Mouse (Mus musculus) small intestine, adult 2 months (tissue): ENCODE data around the gene Lin7a.

Experiments
- CTCF ChIP-seq: fragments of 200-500 bp; IDR thresholded peaks from 2 replicates; pipeline ENCODE4 v1.5.1; 2012; ENCODE audit warnings: low read depth, mild to moderate bottlenecking, control low read depth, inconsistent platforms, low read length, moderate library complexity, mixed read lengths; ENCODE audit not compliant: insufficient replicate concordance, insufficient read length; ENCODE audit errors: extremely low read depth
- POLR2A ChIP-seq: fragments of 200-500 bp; IDR thresholded peaks from 2 replicates; pipeline ENCODE4 v1.6.1; 2012; ENCODE audit warnings: low read depth, mild to moderate bottlenecking, control low read depth, inconsistent platforms, low read length, moderate library complexity

- no peak for TF ChIP-seq CTCF
- TF ChIP-seq POLR2A = no peak
Observed at GRCm38 (mm10) chr10:107449496-107450330, 178.2 kb downstream of the Lin7a start.
